Mouse (Mus musculus) forebrain, embryonic 12.5 days (tissue): ENCODE data around the gene Pnpla7. TPM values are rescaled to one million over a fixed set of nuclear protein-coding genes. Genes with fewer than 3 reads are reported as not detected.
"Not testable (repeated sequence)": the region's sequence is repeated elsewhere in the genome, so short reads cannot be mapped to it uniquely, and the experiment has no call there.

ENCODE experiments used
- ATAC-seq: fragments of 200-750 bp; cut with Nextera tagmentation; 2 replicates; pipeline ENCODE4 v1.8.0; 2017; ENCODE audit warnings: moderate TSS enrichment; ENCODE audit not compliant: low FRiP score
- H3K27ac ChIP-seq: fragments of 300-500 bp; sonication (generic); 2 replicates; pipeline ENCODE4 v1.5.1; 2016; ENCODE audit warnings: mild to moderate bottlenecking
- H3K27me3 ChIP-seq: fragments of 300-500 bp; sonication (generic); 2 replicates; pipeline ENCODE4 v1.6.1; 2016; ENCODE audit warnings: mild to moderate bottlenecking
- H3K36me3 ChIP-seq: fragments of 300-500 bp; sonication (generic); replicated peaks from 2 replicates; pipeline ENCODE4 v1.6.1; 2016; ENCODE audit warnings: mild to moderate bottlenecking
- H3K4me1 ChIP-seq: fragments of 300-500 bp; sonication (generic); 2 replicates; pipeline ENCODE4 v1.6.1; 2016
- H3K4me2 ChIP-seq: fragments of 300-500 bp; sonication (generic); 2 replicates; pipeline ENCODE4 v1.6.1; 2016; ENCODE audit warnings: mild to moderate bottlenecking, moderate library complexity
- H3K4me3 ChIP-seq: fragments of 300-500 bp; sonication (generic); replicated peaks from 2 replicates; pipeline ENCODE4 v1.5.1; 2016; ENCODE audit warnings: mild to moderate bottlenecking
- H3K9ac ChIP-seq: fragments of 300-500 bp; sonication (generic); 2 replicates; pipeline ENCODE4 v1.6.1; 2016; ENCODE audit warnings: mild to moderate bottlenecking
- H3K9me3 ChIP-seq: fragments of 300-500 bp; sonication (generic); 2 replicates; pipeline ENCODE4 v1.6.1; 2016
- WGBS: fragments of 180-500 bp; shearing (Covaris S2); methylation state at CpG from one replicate; pipeline ENCODE4 v1.1.7; 2016; 5-methylcytosine and 5-hydroxymethylcytosine counted together
- polyA plus RNA-seq: library from polyadenylated mRNA; unstranded; fragments of >200 nt; fragmentation: Nextera tagmentation; extraction: Ambion mirVana; gene quantifications from 2 replicates; pipeline ENCODE4 v1.2.1, GENCODE M21; 2016

Pnpla7 gene
- polyA plus RNA-seq = 3.3 and 4.4 TPM in 2 replicates

GRCm38 (mm10) chr2:24975704-24976297, at the start of gene Pnpla7:
Pnpla7 (plus strand) TSS chr2:24976033.
- peak within 1 kb of the TSS; percentile 80 for H3K9ac ChIP-seq
- peak within 1 kb of the TSS; percentile 94 for H3K4me2 ChIP-seq
- peaks cover 21% of the 10 kb centered on the region for H3K4me1 ChIP-seq
- WGBS = under 1% methylated on average over 16 of the region's 16 CpGs
- no peaks in the 10 kb centered on the region for H3K9me3 ChIP-seq
- peak; percentile 51 for ATAC-seq
- H3K4me3 ChIP-seq = peak within 1 kb of the TSS; percentile 77
- peak within 1 kb of the TSS; percentile 91 for H3K27ac ChIP-seq
- H3K27me3 ChIP-seq = no peaks in the 10 kb centered on the region
- H3K36me3 ChIP-seq = peaks cover 25% of the 10 kb centered on the region

GRCm38 (mm10) chr2:24926345-24926964, 49.4 kb upstream of the Pnpla7 start:
- WGBS = 84% methylated on average over 9 of the region's 9 CpGs

GRCm38 (mm10) chr2:24926965-24927358, 48.9 kb upstream of the Pnpla7 start:
- 81% methylated on average over 7 of the region's 7 CpGs for WGBS
- Histone ChIP-seq H3K9me3 (no peaks in the 10 kb centered on the region), H3K4me1 (no peaks in the 10 kb centered on the region), H3K27me3 (no peaks in the 10 kb centered on the region), H3K4me2 (no peak overlapping the region), H3K36me3 (no peaks in the 10 kb centered on the region), H3K4me3 (no peak overlapping the region), H3K9ac (no peak overlapping the region), H3K27ac (no peak overlapping the region)
- ATAC-seq = no peak

More at GRCm38 (mm10) chr2:24926345-24926964, 49.4 kb upstream of the Pnpla7 start:
- Histone ChIP-seq H3K4me2 (no peak overlapping the region), H3K4me1 (no peaks in the 10 kb centered on the region), H3K9me3 (no peaks in the 10 kb centered on the region), H3K27me3 (no peaks in the 10 kb centered on the region), H3K36me3 (no peaks in the 10 kb centered on the region), H3K4me3 (no peak overlapping the region), H3K27ac (no peak overlapping the region), H3K9ac (no peak overlapping the region)
- ATAC-seq = no peak

GRCm38 (mm10) chr2:24927810-24928479, 47.9 kb upstream of the Pnpla7 start:
- no peak overlapping the region for H3K4me2 ChIP-seq
- WGBS = 62% methylated on average over 4 of the region's 4 CpGs
- ATAC-seq = no peak
- H3K9ac ChIP-seq = no peak overlapping the region
- H3K4me1 ChIP-seq = no peaks in the 10 kb centered on the region
- no peaks in the 10 kb centered on the region for H3K27me3 ChIP-seq
- no peaks in the 10 kb centered on the region for H3K36me3 ChIP-seq
- no peak overlapping the region for H3K27ac ChIP-seq
- no peaks in the 10 kb centered on the region for H3K9me3 ChIP-seq
- H3K4me3 ChIP-seq = no peak overlapping the region

- Histone ChIP-seq H3K4me1 (peaks cover under 1% of the 10 kb centered on the region; the same call in 1 of the 2 replicates), H3K27ac (no peak overlapping the region), H3K4me3 (no peak overlapping the region), H3K9me3 (no peaks in the 10 kb centered on the region), H3K4me2 (no peak overlapping the region), H3K9ac (no peak overlapping the region), H3K27me3 (0 out of 2 replicates have a peak, but pooled peaks cover 6% of the 10 kb centered on the region), H3K36me3 (no peaks in the 10 kb centered on the region)
- WGBS = 66% methylated on average over 2 of the region's 2 CpGs
- ATAC-seq = no peak
Observed at GRCm38 (mm10) chr2:24929119-24929518, 46.7 kb upstream of the Pnpla7 start.

GRCm38 (mm10) chr2:24929593-24929992, 46.2 kb upstream of the Pnpla7 start:
- Histone ChIP-seq H3K27ac (no peak overlapping the region), H3K4me1 (peaks cover 4% of the 10 kb centered on the region; the same call in 1 of the 2 replicates), H3K27me3 (peaks cover 6% of the 10 kb centered on the region; the same call in 1 of the 2 replicates), H3K9ac (no peak overlapping the region), H3K4me2 (no peak overlapping the region), H3K36me3 (no peaks in the 10 kb centered on the region), H3K4me3 (no peak overlapping the region), H3K9me3 (no peaks in the 10 kb centered on the region)
- ATAC-seq = no peak
- 92% methylated on average over 5 of the region's 5 CpGs for WGBS

- peaks cover 15% of the 10 kb centered on the region for H3K4me1 ChIP-seq
- H3K4me2 ChIP-seq = peak overlapping the region; percentile 95
- WGBS = 6% methylated on average over 19 of the region's 19 CpGs
- H3K27me3 ChIP-seq = peaks cover 6% of the 10 kb centered on the region; the same call in 1 of the 2 replicates
- no peak overlapping the region for H3K27ac ChIP-seq
- peak; percentile 69 for ATAC-seq
- peak overlapping the region; percentile 71 for H3K9ac ChIP-seq
- H3K36me3 ChIP-seq = no peaks in the 10 kb centered on the region
- peak overlapping the region; percentile 61 for H3K4me3 ChIP-seq
- no peaks in the 10 kb centered on the region for H3K9me3 ChIP-seq
Observed at GRCm38 (mm10) chr2:24934441-24934963, 41.3 kb upstream of the Pnpla7 start.

GRCm38 (mm10) chr2:24935057-24935796, 40.6 kb upstream of the Pnpla7 start, which contains the start of gene Arrdc1:
Arrdc1 (minus strand) TSS chr2:24935252.
- H3K9me3 ChIP-seq = no peaks in the 10 kb centered on the region
- peaks cover 6% of the 10 kb centered on the region; the same call in 1 of the 2 replicates for H3K27me3 ChIP-seq
- H3K4me2 ChIP-seq = peak within 1 kb of the TSS; percentile 95
- no peaks in the 10 kb centered on the region for H3K36me3 ChIP-seq
- H3K27ac ChIP-seq = 0 out of 2 replicates have a peak within 1 kb of the TSS, but pooled peaks have one; percentile 38
- H3K4me1 ChIP-seq = peaks cover 15% of the 10 kb centered on the region
- WGBS = under 1% methylated on average over 47 of the region's 49 CpGs
- peak within 1 kb of the TSS; percentile 71 for H3K9ac ChIP-seq
- peak within 1 kb of the TSS; percentile 61 for H3K4me3 ChIP-seq
- peak; percentile 94 for ATAC-seq

GRCm38 (mm10) chr2:24942092-24942491, 33.7 kb upstream of the Pnpla7 start:
- 81% methylated on average over 4 of the region's 4 CpGs for WGBS
- ATAC-seq = no peak
- no peak overlapping the region for H3K27ac ChIP-seq
- H3K4me3 ChIP-seq = no peak overlapping the region
- no peaks in the 10 kb centered on the region for H3K4me1 ChIP-seq
- H3K9me3 ChIP-seq = no peaks in the 10 kb centered on the region
- H3K27me3 ChIP-seq = no peaks in the 10 kb centered on the region; the same call in 1 of the 2 replicates
- no peak overlapping the region for H3K4me2 ChIP-seq
- no peaks in the 10 kb centered on the region for H3K36me3 ChIP-seq
- H3K9ac ChIP-seq = no peak overlapping the region

- not testable (repeated sequence) for H3K4me3 ChIP-seq, H3K9me3 ChIP-seq, H3K27me3 ChIP-seq, H3K4me1 ChIP-seq, H3K36me3 ChIP-seq, ATAC-seq, H3K9ac ChIP-seq, H3K27ac ChIP-seq, H3K4me2 ChIP-seq
- WGBS = 44% methylated on average over 2 of the region's 2 CpGs
Observed at GRCm38 (mm10) chr2:24944304-24944703, 31.5 kb upstream of the Pnpla7 start.

- under 1% methylated on average over 78 of the region's 108 CpGs for WGBS
- H3K4me1 ChIP-seq = peaks cover 16% of the 10 kb centered on the region
- no peaks in the 10 kb centered on the region for H3K9me3 ChIP-seq
- peak within 1 kb of the TSS; percentile 95 for H3K4me2 ChIP-seq
- peaks cover 30% of the 10 kb centered on the region for H3K36me3 ChIP-seq
- peak within 1 kb of the TSS; percentile 74 for H3K27ac ChIP-seq
- peak; percentile 99 for ATAC-seq
- H3K27me3 ChIP-seq = peaks cover 6% of the 10 kb centered on the region
- peak within 1 kb of the TSS; percentile 95 for H3K9ac ChIP-seq
- H3K4me3 ChIP-seq = peak within 1 kb of the TSS; percentile 98
Observed at GRCm38 (mm10) chr2:24949421-24950188, 26.2 kb upstream of the Pnpla7 start, which contains the start of gene Zmynd19. Zmynd19 (plus strand) TSS chr2:24949792.
